Mouse (Mus musculus): ENCODE data around the gene Klf6.

- TF ChIP-seq POLR2AphosphoS2 (IDR thresholded peaks at IDR 0.05; ENCODE audit: insufficient read length, low read depth), result no peak
- no peak for TF ChIP-seq POLR2A (IDR thresholded peaks at IDR 0.05; ENCODE audit: insufficient read length, low read depth)
- TF ChIP-seq MAX (IDR thresholded peaks at IDR 0.05; ENCODE audit: low read depth), result no peak
- TF ChIP-seq TCF12 (IDR thresholded peaks at IDR 0.05; ENCODE audit: insufficient read depth, poor library complexity, severe bottlenecking), result no peak
- TF ChIP-seq SRF (IDR thresholded peaks at IDR 0.05; ENCODE audit: control insufficient read depth, insufficient read length, low read depth), result no peak
- TF ChIP-seq E2F4 (IDR thresholded peaks at IDR 0.05; ENCODE audit: insufficient read depth), result no peak
- TF ChIP-seq USF1 (IDR thresholded peaks at IDR 0.05; ENCODE audit: low read depth), result no peak
- no peak for TF ChIP-seq CEBPB (IDR thresholded peaks at IDR 0.05; ENCODE audit: insufficient read depth, poor library complexity, severe bottlenecking)
- no peak for TF ChIP-seq REST (IDR thresholded peaks at IDR 0.05; ENCODE audit: insufficient read depth, insufficient read length)
- no peak for TF ChIP-seq MYOD1 (IDR thresholded peaks at IDR 0.05; ENCODE audit: control insufficient read depth in 1 of 3, insufficient read length in 2 of 3, low read depth in 2 of 3)
- no peak for TF ChIP-seq MYOG (IDR thresholded peaks at IDR 0.05; ENCODE audit: control insufficient read depth in 1 of 3, insufficient read depth in 1 of 3, insufficient read length in 2 of 3, low read depth in 2 of 3)
- no peak for TF ChIP-seq TCF3 (IDR thresholded peaks at IDR 0.05; ENCODE audit: insufficient read length, low read depth)
Measured at GRCm38 (mm10) chr13:5888731-5889130, 27.4 kb downstream of the Klf6 start.
